Mouse (Mus musculus) lung, adult 18-20 months (tissue): ENCODE measurements around the gene Zc3h12d.

Experiments used
- DNase-seq, 2 experiments: peaks; one replicate each; pipeline ENCODE4 v3.0.0; 2022; ENCODE audit warnings: mixed read lengths in 2 of 2

Gene Zc3h12d

GRCm38 (mm10) chr10:7839551-7840352 lies 7.5 kb downstream of the Zc3h12d start:
- peak in 1 of 2 experiments; percentile 28 for DNase-seq

- no peak for DNase-seq
Observed at GRCm38 (mm10) chr10:7840353-7840733, 8.1 kb downstream of the Zc3h12d start.

- no peak for DNase-seq
Observed at GRCm38 (mm10) chr10:7840785-7841184, 8.5 kb downstream of the Zc3h12d start.

GRCm38 (mm10) chr10:7841571-7842080 lies 9.4 kb downstream of the Zc3h12d start:
- peak; percentile 89 to 91 for DNase-seq

- DNase-seq: no peak
Observed at GRCm38 (mm10) chr10:7843181-7843580, 10.9 kb downstream of the Zc3h12d start.

GRCm38 (mm10) chr10:7844161-7844560 lies 11.9 kb downstream of the Zc3h12d start:
- DNase-seq: no peak

- DNase-seq: no peak
Observed at GRCm38 (mm10) chr10:7845136-7845535, 12.9 kb downstream of the Zc3h12d start.

GRCm38 (mm10) chr10:7845991-7846390 lies 13.7 kb downstream of the Zc3h12d start:
- DNase-seq: no peak

- no peak for DNase-seq
Observed at GRCm38 (mm10) chr10:7847166-7847605, 14.9 kb downstream of the Zc3h12d start.

- DNase-seq: no peak
Observed at GRCm38 (mm10) chr10:7851891-7852290, 19.6 kb downstream of the Zc3h12d start.

GRCm38 (mm10) chr10:7860494-7860893 lies 28.2 kb downstream of the Zc3h12d start:
- no peak for DNase-seq

- DNase-seq: no peak
Observed at GRCm38 (mm10) chr10:7861259-7861936, 29.1 kb downstream of the Zc3h12d start.

GRCm38 (mm10) chr10:7861937-7862657 lies 29.8 kb downstream of the Zc3h12d start:
- no peak for DNase-seq

- no peak for DNase-seq
Observed at GRCm38 (mm10) chr10:7863411-7863810, 31.1 kb downstream of the Zc3h12d start.

- no peak for DNase-seq
Observed at GRCm38 (mm10) chr10:7864184-7864583, 31.9 kb downstream of the Zc3h12d start.

- no peak for DNase-seq
Observed at GRCm38 (mm10) chr10:7864806-7865205, 32.5 kb downstream of the Zc3h12d start.

GRCm38 (mm10) chr10:7866762-7867665 lies 34.7 kb downstream of the Zc3h12d start:
- DNase-seq: no peak

GRCm38 (mm10) chr10:7867666-7868030 lies 35.4 kb downstream of the Zc3h12d start:
- DNase-seq: no peak

GRCm38 (mm10) chr10:7869746-7870145 lies 37.5 kb downstream of the Zc3h12d start:
- DNase-seq: no peak

GRCm38 (mm10) chr10:7870571-7871315 lies 38.5 kb downstream of the Zc3h12d start:
- no peak for DNase-seq

GRCm38 (mm10) chr10:7871381-7872020 lies 39.2 kb downstream of the Zc3h12d start:
- no peak for DNase-seq
